Mouse (Mus musculus) urinary bladder, postnatal 4 days (tissue): ENCODE data around the gene Nck2.

Source experiments
- DNase-seq, 2 experiments: peaks; one replicate each; pipeline ENCODE4 v3.0.0; 2021 to 2022; ENCODE audit warnings: low spot score in 2 of 2

Gene Nck2

DNA sequence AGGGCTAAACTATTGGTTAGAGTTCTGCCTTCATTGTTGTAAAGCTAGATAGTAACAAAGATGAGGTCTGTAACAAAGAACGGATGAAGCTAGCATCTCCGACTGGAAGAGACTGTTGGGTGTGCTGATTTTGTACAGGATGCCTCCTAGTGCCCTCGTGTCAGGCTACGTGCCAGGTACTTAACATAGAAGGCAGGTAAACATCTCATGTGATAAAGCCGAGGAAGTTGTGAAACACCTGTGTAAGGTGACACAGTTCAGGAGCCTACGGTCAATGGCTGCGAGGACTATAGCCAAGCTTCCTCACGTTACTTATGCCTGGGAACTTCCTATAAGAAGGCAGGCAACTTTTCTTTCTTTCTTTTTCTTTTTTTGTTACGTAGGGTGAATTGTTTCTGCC is at the start of gene Nck2:
Gene Nck2 (plus strand): TSS at position 49 of the 400 bp plus-strand sequence.
- DNase-seq: no peak

DNA sequence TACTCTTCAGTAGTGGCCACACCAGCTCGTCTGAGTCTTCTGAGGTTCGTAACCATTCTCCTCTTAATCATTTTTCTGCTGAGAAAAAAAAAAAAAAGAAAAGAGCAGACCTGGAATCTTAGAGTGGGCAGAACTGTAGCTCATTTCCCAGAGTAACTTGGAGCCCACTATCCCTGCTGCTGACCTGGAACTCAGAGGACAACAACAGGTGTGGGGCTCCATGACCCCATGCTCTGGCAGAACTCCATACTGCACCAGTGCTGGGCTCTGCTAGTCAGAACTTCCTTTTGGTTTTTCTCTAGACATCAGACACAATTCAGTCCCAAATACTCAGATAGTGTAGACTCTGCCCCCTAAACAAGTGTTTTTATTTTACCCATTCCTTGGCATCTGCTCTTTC is 49.3 kb upstream of the Nck2 start:
- no peak for DNase-seq

- no peak for DNase-seq
These were observed 48.6 kb upstream of the Nck2 start for GRCm38 (mm10) chr1:43395799-43396198.

GRCm38 (mm10) chr1:43396522-43396921 is 47.9 kb upstream of the Nck2 start:
- DNase-seq: no peak

GRCm38 (mm10) chr1:43397096-43397495 is 47.3 kb upstream of the Nck2 start:
- no peak for DNase-seq

GRCm38 (mm10) chr1:43398738-43399601 is 45.4 kb upstream of the Nck2 start:
- no peak for DNase-seq

DNA sequence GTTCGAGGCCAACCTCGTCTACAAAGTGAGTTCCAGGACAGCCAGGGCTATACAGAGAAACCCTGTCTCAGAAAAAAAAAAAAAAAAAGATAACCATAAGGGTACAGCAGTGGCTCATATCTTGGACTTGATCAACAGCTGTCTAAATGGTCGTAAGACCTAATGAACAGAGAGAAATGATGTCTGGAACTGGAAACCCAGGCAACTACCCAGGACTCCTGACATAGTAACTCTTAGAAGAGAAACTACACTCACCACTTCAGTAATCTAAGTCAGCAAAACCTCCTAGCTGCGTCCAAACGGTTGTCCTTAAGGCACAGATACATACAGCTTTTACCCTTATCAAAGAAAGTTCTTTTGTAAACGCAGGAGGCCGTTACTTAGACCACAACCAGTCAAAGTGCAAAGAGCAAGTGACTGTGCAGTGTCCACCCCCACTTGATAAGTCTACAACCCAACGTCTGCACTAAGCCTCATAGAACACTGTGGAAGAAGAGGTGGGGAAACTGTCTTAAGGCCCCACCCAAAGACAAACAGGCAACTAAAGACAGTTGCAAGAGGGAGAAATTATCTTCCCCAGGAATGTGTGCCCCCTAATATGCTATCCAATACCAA is 44.7 kb upstream of the Nck2 start:
- no peak for DNase-seq

DNA sequence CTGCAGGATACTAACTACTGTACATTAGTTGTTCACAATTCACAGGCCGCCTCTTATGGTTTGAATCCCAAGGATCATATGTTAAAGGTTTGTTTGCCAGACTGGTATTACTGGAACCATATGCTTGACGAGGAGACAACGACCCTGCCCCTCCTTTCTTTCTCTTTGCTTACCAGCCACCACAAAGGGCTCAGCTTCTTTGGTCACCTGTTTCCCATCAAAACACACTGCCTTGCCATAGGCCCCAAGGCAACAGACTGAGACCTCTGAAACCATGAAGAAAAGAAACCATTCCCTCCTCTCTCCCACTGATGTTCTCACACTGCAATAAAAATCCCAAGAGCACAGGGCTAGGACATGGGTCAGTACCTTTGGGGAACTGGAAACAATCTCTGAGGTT is 43.7 kb upstream of the Nck2 start:
- DNase-seq: no peak

- DNase-seq: no peak
These were observed 41.0 kb upstream of the Nck2 start for GRCm38 (mm10) chr1:43403341-43403740.

GRCm38 (mm10) chr1:43404693-43405678 is 39.4 kb upstream of the Nck2 start:
- no peak for DNase-seq

DNA sequence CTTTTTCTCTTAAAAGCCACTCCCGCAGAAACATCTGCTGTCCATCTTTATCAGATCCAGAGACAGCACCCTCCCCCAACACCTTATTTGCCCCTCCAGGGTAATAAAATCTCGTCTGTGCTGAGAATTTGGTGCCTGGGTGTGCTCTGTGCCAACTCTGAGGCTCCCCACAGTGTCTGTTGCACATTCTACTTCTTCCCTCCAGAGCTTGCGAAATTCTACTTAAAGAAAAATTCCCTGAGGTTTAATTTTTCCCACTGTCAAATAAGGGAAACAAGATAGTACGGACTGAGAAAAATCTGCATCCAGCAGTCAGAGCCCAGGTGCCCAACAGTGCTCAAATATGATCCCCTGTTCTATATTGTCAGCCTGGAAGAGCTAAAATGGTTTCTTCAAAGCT is 35.4 kb upstream of the Nck2 start:
- DNase-seq: no peak

DNA sequence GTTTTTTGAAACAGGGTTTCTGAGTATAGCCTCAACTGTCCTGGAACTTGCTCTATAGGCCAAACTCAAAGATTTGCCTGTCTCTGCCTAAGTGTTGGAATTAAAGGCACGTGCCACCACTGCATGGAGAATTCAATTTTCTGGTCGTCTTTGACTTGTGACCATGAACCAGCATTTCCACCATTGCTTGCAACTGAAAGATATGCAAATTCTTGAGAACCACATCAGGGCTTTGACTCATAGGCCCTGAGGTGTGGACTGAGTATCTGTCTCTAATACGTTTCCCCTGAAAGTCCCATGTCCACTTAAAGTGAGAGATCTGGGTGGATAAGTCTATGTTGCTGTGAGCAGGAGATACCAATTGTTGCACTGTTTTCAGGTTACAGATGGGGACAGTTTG is 31.6 kb upstream of the Nck2 start:
- no peak for DNase-seq

DNA sequence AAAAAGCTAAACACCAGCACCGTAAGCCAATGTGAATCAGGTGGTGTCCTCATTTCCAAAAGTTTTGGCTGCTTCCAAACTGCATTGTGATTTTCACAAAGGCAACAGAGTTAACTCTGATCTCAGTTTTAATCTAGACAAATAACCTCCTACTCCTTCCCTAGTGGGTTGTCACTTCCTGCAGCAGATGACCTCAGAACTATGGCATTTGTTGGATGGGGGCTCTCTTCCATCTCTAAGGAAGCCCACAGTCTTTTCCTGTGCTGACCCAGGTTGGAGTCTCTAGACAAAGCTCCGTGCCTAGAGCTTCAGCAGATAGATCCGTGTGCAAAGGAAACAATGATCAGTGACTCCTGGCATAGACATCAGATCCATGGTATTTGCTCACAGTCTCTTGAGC is 31.1 kb upstream of the Nck2 start:
- no peak for DNase-seq

DNA sequence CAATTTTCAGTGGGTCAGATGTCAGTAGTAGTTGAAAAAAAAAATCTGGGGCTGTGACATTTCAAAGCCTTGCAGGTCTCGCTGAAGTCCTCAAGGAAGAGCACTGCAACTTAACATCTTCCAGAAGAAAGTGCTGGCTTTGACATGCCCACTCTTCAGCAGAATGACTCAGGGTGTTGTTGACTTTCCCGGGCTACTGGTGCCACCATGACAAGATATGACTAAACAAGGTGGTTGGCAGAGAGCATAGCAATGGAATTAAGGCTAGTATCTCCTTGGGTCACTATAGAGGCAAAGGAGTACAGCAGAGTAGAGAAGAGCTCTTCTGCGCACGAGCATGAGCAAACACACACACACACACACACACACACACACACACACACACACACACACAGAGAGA is 30.6 kb upstream of the Nck2 start:
- DNase-seq: no peak

DNA sequence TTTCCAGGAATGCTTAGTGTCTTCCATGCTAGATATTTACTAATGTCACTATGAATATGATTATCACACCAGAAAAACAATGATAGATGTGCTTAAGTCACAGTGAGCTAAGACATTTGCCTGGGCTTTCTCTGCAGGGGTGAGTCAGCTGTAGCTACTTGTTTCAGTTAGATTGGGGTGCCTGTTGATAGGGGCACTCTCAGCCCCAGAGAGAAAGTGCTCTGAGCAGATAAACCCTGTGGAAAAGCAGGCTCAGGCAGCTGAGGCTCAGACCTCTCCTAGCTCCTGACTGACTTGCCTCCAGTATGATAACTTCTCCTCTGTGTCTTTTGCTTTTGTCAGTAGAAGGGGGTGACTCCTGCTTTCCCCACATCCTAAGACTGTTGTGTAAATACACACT is 30.2 kb upstream of the Nck2 start:
- DNase-seq: no peak

- DNase-seq: no peak
These were observed 29.4 kb upstream of the Nck2 start for GRCm38 (mm10) chr1:43414971-43415370.

DNA sequence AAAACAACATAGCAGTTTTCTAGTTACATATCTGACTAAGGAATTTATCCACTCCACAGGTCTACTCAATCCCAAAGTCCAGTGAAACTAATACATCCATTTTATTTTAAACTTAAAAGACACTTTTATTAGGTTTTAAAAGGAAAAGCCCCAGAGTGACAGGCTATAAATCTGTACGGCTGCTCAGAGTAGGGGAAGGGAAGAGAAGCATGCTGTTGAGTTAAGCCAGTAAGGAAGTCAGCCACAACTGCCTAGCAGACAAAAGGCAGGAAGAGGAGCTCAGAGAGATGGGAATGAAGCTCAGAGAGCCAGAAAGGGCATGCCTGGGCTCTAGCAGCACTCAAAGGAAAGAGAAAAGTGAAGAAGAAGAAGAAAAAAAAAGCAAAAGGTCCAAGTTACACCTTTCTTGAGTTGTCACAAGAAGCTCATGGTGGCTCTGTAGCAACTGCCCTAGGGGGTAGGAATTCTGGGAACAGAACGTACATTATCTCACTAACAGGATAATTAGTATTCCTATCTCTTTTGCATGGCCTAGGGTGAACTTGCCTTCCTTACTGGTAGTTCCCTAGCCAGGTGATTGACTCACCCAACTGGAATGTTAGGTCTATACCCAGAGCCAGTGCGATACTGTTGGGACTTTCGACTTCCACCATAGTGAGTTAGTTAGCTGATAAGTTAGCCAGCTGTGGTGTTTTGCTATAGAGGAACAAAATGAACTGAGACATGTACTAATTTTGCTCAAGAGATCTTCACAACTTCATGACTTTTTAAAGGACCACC is 21.2 kb upstream of the Nck2 start:
- DNase-seq: no peak

DNA sequence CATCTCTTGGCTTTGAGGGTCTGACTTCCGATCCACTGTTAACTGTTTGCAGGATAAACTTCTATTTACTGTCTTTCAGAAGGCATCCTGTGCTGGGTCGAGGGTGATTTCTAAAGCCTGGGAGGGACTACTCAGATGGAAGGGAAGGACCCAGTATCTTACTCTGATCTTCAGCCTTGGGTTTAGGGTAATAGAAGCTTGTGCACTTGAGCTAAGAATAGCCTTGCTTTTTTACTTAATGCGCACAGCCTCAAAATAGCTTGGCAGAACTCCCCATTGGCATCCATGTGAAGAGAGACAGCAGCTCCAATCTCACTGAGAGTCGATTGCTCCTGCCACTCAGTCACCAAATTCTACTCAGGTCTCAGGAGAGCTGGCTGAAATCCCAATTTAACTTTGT is 17.9 kb upstream of the Nck2 start:
- no peak for DNase-seq

DNA sequence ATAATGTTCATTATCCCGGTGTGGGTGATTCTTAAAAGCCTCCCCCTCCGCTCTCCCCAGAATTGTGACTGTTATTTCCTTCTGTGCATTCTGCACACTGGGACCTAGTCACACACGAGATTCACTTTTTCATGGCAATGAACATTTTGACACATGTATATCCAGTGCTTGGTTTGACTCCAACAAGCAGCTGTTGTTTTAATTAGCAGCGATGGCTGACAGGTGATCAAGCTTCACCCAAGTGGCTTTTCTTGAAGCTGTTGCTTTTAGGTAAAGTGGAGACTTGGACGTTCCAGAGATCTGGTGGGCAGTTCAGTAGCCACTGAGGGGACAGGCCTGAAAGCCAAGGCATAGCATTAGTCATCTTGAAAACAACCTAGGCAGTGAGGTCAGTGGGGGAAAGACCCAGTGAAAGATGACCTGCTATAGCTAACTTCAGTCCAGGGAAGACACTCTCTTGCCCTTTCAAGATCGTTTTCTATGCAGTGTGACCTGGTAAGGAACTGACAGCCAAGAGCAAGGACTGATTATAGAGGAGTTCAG is 17.3 kb upstream of the Nck2 start:
- DNase-seq: no peak

DNA sequence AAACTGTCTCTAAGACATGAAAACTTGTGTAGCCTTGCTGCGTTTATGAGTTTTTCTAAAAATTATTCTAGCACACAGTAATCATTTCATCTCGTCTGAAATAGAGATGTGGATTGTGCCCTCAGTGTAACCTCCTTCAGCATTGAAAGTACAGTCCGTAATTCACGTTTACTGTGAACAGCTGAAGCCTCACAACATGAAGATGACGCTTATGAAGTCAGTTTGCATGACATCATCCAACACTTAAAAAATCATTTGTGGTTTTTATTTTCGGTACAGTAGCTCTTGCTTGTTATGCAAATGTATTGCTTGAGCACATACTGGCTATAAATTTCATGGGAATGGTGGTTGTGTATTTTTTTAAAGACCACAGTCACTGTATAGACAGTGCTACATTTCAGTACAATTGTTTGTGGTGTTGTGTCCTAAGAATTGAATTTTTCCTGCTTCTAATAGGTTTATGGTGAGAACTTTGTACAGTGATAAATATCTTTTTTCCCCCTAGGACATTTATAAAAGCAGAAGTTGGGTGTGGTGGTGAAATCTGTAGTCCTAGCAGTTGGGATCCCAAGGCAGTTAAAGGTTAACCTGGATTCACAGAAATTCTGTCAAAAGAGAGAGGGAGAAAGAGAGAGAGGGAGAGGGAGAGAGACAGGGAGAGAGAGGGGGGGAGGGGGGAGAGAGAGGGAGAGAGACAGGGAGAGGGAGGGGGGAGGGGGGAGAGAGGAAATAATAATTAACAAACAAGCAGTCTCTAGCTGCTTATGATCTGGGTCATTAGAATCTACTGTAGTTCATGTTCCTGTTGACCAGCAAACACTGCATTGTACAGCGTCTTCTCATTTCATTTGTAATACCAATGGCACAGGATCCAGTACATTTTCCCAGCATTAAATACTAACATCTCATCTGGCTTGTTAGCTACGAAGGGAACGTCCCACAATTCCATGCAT is 14.2 kb upstream of the Nck2 start:
- no peak for DNase-seq
